Mouse (Mus musculus): ENCODE data around the gene Smn1. TPM values are rescaled to one million over a fixed set of nuclear protein-coding genes. Genes with fewer than 3 reads are reported as not detected.

The Smn1 gene
- 10 to 100 TPM; 13.3 to 16.1 TPM for total RNA-seq (2021)
- 6.9 and 13.4 TPM in 2 replicates for polyA plus RNA-seq (2012; rRNA removed)
- long read RNA-seq, transcript Smn1-201 (9 exons, 1,222 nt): major isoform, 9 of 13 reads
- long read RNA-seq, partial matches to known transcripts: 2 of 13 reads
- long read RNA-seq, other reads (novel, unspliced or antisense): 2 of 13 reads

- Histone ChIP-seq H3K27me3 (ENCODE audit: control insufficient read depth, insufficient read depth, low read length) (no peaks in the 10 kb centered on the region), H3K36me3 (ENCODE audit: control insufficient read depth, insufficient read depth, low read length) (no peaks in the 10 kb centered on the region), H3K27ac (peak within 1 kb of the TSS; percentile 71), H3K9ac (ENCODE audit: low read depth, low read length) (peak within 1 kb of the TSS; percentile 98), H3K79me2 (replicated peaks; ENCODE audit: control insufficient read depth, insufficient read depth, low read length) (peaks cover 2% of the 10 kb centered on the region; the same call in 1 of the 2 replicates), H3K4me1 (ENCODE audit: control insufficient read depth, insufficient read depth, low read length) (peaks cover 4% of the 10 kb centered on the region), H3K4me3 (peak within 1 kb of the TSS; percentile 97)
- peak; percentile 95 to 97 for DNase-seq
- 4% methylated on average over 42 of the region's 42 CpGs for WGBS
- TF ChIP-seq EP300 (IDR thresholded peaks at IDR 0.05; ENCODE audit: insufficient read depth, low read depth, low read length) (peak; percentile 74; the same call in 1 of the 2 replicates), CTCF (IDR thresholded peaks at IDR 0.05) (no peak), POLR2A (IDR thresholded peaks at IDR 0.05; ENCODE audit: insufficient read depth, low read depth, low read length) (peak; percentile 82)
- intact Hi-C loops (cut with DNase I): loop anchor here (2.0 to 10.0 kb wide), 3 partner anchors 20 to 528 kb away; partner anchors contain the start of genes Ak6, Bdp1, Gtf2h2 and Rad17
These were observed at the start of gene Smn1 for GRCm38 (mm10) chr13:100124423-100125257. Gene Smn1 (plus strand): TSS chr13:100124852.

GRCm38 (mm10) chr13:100098808-100099207, 25.8 kb upstream of the Smn1 start:
- Histone ChIP-seq H3K27ac (no peak overlapping the region), H3K4me3 (no peak overlapping the region), H3K27me3 (ENCODE audit: control insufficient read depth, insufficient read depth, low read length) (no peaks in the 10 kb centered on the region), H3K36me3 (ENCODE audit: control insufficient read depth, insufficient read depth, low read length) (peaks cover 6% of the 10 kb centered on the region), H3K9ac (ENCODE audit: low read depth, low read length) (no peak overlapping the region), H3K4me1 (ENCODE audit: control insufficient read depth, insufficient read depth, low read length) (peaks cover 3% of the 10 kb centered on the region), H3K79me2 (replicated peaks; ENCODE audit: control insufficient read depth, insufficient read depth, low read length) (no peaks in the 10 kb centered on the region)
- no peak for TF ChIP-seq CTCF (IDR thresholded peaks at IDR 0.05)
- no peak for TF ChIP-seq EP300 (IDR thresholded peaks at IDR 0.05; ENCODE audit: insufficient read depth, low read depth, low read length)
- no peak for TF ChIP-seq POLR2A (IDR thresholded peaks at IDR 0.05; ENCODE audit: insufficient read depth, low read depth, low read length)
- intact Hi-C loops (cut with DNase I): no loop called here
- DNase-seq: no peak
- WGBS: 82% methylated on average over 6 of the region's 6 CpGs

GRCm38 (mm10) chr13:100103052-100103658, 21.5 kb upstream of the Smn1 start:
- Histone ChIP-seq H3K79me2 (replicated peaks; ENCODE audit: control insufficient read depth, insufficient read depth, low read length) (no peaks in the 10 kb centered on the region), H3K36me3 (ENCODE audit: control insufficient read depth, insufficient read depth, low read length) (peaks cover 6% of the 10 kb centered on the region), H3K9ac (ENCODE audit: low read depth, low read length) (peak overlapping the region; percentile 90), H3K27ac (peak overlapping the region; percentile 91), H3K27me3 (ENCODE audit: control insufficient read depth, insufficient read depth, low read length) (no peaks in the 10 kb centered on the region), H3K4me3 (peak overlapping the region; percentile 98), H3K4me1 (ENCODE audit: control insufficient read depth, insufficient read depth, low read length) (peaks cover 4% of the 10 kb centered on the region)
- DNase-seq: no peak
- no peak for TF ChIP-seq EP300 (IDR thresholded peaks at IDR 0.05; ENCODE audit: insufficient read depth, low read depth, low read length)
- TF ChIP-seq POLR2A (IDR thresholded peaks at IDR 0.05; ENCODE audit: insufficient read depth, low read depth, low read length): no peak
- no peak for TF ChIP-seq CTCF (IDR thresholded peaks at IDR 0.05)
- 2% methylated on average over 15 of the region's 15 CpGs for WGBS
- intact Hi-C loops (cut with DNase I): loop anchor here (10.0 kb wide), 1 partner anchor 758 kb away; the partner anchor contains the start of genes Mrps27 and Ptcd2

GRCm38 (mm10) chr13:100103748-100104254, 20.9 kb upstream of the Smn1 start, which contains the start of gene Bdp1:
Gene Bdp1 (minus strand): TSS chr13:100104070.
- intact Hi-C loops (cut with DNase I): loop anchor here (2.0 to 10.0 kb wide), 2 partner anchors 21 to 759 kb away; partner anchors contain the start of genes Mrps27, Ptcd2 and Smn1
- peak within 1 kb of the TSS; percentile 90 for H3K9ac ChIP-seq (ENCODE audit: low read depth, low read length)
- WGBS: under 1% methylated on average over 44 of the region's 44 CpGs
- peaks cover 6% of the 10 kb centered on the region for H3K36me3 ChIP-seq (ENCODE audit: control insufficient read depth, insufficient read depth, low read length)
- H3K79me2 ChIP-seq (replicated peaks; ENCODE audit: control insufficient read depth, insufficient read depth, low read length): no peaks in the 10 kb centered on the region
- peak within 1 kb of the TSS; percentile 98 for H3K4me3 ChIP-seq
- peak; percentile 94 to 99 for DNase-seq
- TF ChIP-seq EP300 (IDR thresholded peaks at IDR 0.05; ENCODE audit: insufficient read depth, low read depth, low read length): 0 out of 2 replicates have a peak, but pooled peaks have one; percentile 49
- no peak for TF ChIP-seq CTCF (IDR thresholded peaks at IDR 0.05)
- peak; percentile 86 for TF ChIP-seq POLR2A (IDR thresholded peaks at IDR 0.05; ENCODE audit: insufficient read depth, low read depth, low read length)
- H3K4me1 ChIP-seq (ENCODE audit: control insufficient read depth, insufficient read depth, low read length): peaks cover 4% of the 10 kb centered on the region
- peak within 1 kb of the TSS; percentile 91 for H3K27ac ChIP-seq
- no peaks in the 10 kb centered on the region for H3K27me3 ChIP-seq (ENCODE audit: control insufficient read depth, insufficient read depth, low read length)

GRCm38 (mm10) chr13:100107652-100108472, 16.8 kb upstream of the Smn1 start, which contains the start of gene Serf1:
Gene Serf1 (plus strand): TSS chr13:100108012.
- intact Hi-C loops (cut with DNase I): loop anchor here (10.0 kb wide), 1 partner anchor 763 kb away; the partner anchor contains the start of genes Mrps27 and Ptcd2
- Histone ChIP-seq H3K4me1 (ENCODE audit: control insufficient read depth, insufficient read depth, low read length) (peaks cover 2% of the 10 kb centered on the region), H3K9ac (ENCODE audit: low read depth, low read length) (peak within 1 kb of the TSS; percentile 56), H3K4me3 (peak within 1 kb of the TSS; percentile 59), H3K27ac (peak within 1 kb of the TSS; percentile 22), H3K27me3 (ENCODE audit: control insufficient read depth, insufficient read depth, low read length) (no peaks in the 10 kb centered on the region), H3K36me3 (ENCODE audit: control insufficient read depth, insufficient read depth, low read length) (peaks cover 2% of the 10 kb centered on the region), H3K79me2 (replicated peaks; ENCODE audit: control insufficient read depth, insufficient read depth, low read length) (no peaks in the 10 kb centered on the region)
- TF ChIP-seq EP300 (IDR thresholded peaks at IDR 0.05; ENCODE audit: insufficient read depth, low read depth, low read length): no peak
- no peak for TF ChIP-seq CTCF (IDR thresholded peaks at IDR 0.05)
- TF ChIP-seq POLR2A (IDR thresholded peaks at IDR 0.05; ENCODE audit: insufficient read depth, low read depth, low read length): no peak
- under 1% methylated on average over 72 of the region's 76 CpGs for WGBS
- peak; percentile 89 for DNase-seq

Measured in heart, adult 2 months (tissue).